Mouse (Mus musculus) olfactory bulb, adult 2 months (tissue): ENCODE results near the gene Elovl2.

Source experiments
- CTCF ChIP-seq: fragments of 200-500 bp; IDR thresholded peaks from 2 replicates; pipeline ENCODE4 v1.5.1; 2012; ENCODE audit warnings: low read depth, mild to moderate bottlenecking, low read length, moderate library complexity; ENCODE audit not compliant: insufficient read depth
- POLR2A ChIP-seq: fragments of 200-500 bp; IDR thresholded peaks from 2 replicates; pipeline ENCODE4 v1.6.1; 2012; ENCODE audit warnings: mild to moderate bottlenecking, low read depth, low read length, moderate library complexity; ENCODE audit not compliant: insufficient read depth

DNA sequence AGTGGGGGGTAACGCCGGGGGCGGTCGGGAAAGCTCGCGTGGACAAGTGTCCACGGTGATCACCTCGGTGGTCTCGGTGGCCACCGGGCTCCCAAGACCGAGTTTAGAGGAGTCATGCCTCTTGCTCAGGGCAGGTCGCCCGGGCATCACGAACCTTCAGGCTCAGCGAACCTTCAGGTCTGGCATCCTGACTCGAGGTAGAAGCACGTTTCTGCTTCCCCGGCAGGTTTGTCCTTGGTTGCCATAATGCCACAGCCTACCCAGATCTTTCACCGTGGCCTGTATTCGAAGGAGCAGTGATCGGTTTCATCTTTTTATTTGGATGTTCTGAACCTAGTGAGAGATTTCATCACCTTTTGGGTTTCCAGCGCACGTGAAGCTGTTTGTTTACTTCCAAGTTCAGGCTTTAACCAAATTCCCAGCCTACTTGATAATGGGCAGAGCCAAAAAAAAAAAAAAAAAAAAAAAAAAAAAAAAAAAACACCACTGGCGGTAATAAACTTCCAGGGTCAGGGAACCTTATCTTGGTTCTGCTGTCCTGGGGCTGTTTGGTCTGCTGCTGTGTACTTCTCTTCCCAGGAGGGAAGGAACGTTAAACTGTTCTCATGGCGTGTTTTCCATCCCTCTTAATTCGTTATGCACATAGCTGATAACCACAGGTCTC is 30.2 kb upstream of the Elovl2 start:
- TF ChIP-seq CTCF: no peak
- TF ChIP-seq POLR2A: no peak
